Mouse (Mus musculus) adrenal gland, postnatal 14 days (tissue): ENCODE results near the gene H2-M3. TPM values are rescaled to one million over a fixed set of nuclear protein-coding genes. Genes with fewer than 3 reads are reported as not detected.
A peak's percentile ranks its signal among the peaks of the same experiment; 100 is the strongest.
"Not testable (repeated sequence)": the region's sequence is repeated elsewhere in the genome, so short reads cannot be mapped to it uniquely, and the experiment has no call there.

Experiments used
- DNase-seq: peaks from one replicate; pipeline ENCODE4 v3.0.0; 2021; ENCODE audit warnings: mixed read lengths
- long read RNA-seq, 2 experiments: library from polyadenylated mRNA; stranded (forward); transcript quantifications; one replicate each; pipeline ENCODE4 v2.0.0; 2021
- total RNA-seq: library from RNA; stranded (reverse); gene quantifications from 2 replicates; pipeline ENCODE4 v1.2.3, GENCODE M21; 2021

The H2-M3 gene
- total RNA-seq: 3.3 and 5.9 TPM in 2 replicates
- long read RNA-seq, experiment 1, partial matches to known transcripts: 2 of 5 reads
- long read RNA-seq, experiment 1, other reads (novel, unspliced or antisense): 1 of 5 reads
- long read RNA-seq, experiment 2, transcript H2-M3-201 (8 exons, 1,438 nt): major isoform, 6 of 9 reads
- long read RNA-seq, experiment 2, partial matches to known transcripts: 1 of 9 reads
- long read RNA-seq, experiment 2, other reads (novel, unspliced or antisense): 2 of 9 reads

DNA sequence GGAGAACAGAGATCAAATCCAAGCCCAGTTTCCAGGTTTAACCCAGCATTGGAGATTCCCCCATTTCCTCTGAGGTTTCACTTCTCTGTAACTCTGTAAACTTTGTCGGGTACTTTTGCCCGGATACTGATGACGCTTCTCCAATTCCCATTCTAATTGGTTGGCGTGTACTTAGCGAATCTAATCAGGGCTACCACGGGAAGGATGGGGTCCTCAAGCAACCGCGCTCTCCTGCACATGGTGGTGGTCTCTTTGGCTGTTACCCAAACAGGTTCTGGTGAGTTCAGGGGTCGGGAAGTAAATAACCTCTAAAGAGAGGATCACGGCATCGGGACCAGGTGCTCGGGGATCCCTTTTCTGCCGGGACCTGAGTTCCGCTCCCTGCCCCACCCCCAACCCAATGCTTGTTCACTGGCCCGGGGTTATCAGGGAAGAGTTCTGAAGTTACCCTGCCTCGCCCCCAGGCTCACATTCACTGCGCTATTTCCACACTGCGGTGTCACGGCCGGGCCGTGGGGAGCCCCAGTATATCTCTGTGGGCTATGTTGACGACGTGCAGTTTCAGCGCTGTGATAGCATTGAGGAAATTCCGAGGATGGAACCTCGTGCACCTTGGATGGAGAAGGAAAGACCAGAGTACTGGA, at the start of gene H2-M3:
TSS of gene H2-M3 (plus strand) at position 163 of the 644 bp plus-strand sequence.
- peak; percentile 90 for DNase-seq

DNA sequence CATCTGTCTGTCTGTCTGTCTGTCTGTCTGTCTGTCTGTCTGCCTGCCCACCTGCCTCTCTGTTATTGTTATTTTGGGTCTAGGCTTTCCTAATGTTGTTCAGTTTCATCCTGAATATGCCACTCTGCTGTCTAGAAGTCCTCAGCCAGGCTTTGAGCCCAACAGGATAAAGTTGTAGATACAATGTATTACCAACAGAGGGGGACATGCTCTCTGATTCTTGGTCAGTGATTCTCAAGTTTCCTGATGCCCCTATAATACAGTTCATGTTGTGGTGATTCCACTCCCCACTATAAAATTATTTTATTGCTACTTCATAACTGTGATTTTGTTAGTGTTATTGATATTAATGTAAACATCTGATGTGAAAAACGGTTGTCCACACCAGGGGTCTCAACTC, 48.1 kb upstream of the H2-M3 start:
- DNase-seq: no peak

DNA sequence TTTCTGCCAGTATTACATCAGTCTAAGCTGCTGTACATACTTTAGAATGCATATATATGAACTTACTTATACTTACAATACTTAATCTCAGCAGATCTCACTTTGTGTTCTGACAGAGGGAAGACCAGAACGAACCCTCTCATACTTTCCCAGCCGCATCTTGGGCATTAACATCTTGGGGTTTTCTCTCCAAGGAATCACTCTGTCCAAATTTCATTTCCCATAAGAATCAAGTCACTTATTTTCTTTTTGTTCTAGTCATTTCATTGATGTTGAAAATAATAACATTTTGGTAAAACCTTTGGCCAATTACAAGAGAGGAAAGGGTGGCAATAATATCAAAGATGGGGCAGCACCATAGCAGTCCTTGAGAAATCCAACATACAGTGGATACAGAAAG, 32.8 kb upstream of the H2-M3 start, which contains the start of gene Olfr97:
TSS of gene Olfr97 (minus strand) at position 101 of the 400 bp plus-strand sequence.
- not testable (repeated sequence) for DNase-seq

DNA sequence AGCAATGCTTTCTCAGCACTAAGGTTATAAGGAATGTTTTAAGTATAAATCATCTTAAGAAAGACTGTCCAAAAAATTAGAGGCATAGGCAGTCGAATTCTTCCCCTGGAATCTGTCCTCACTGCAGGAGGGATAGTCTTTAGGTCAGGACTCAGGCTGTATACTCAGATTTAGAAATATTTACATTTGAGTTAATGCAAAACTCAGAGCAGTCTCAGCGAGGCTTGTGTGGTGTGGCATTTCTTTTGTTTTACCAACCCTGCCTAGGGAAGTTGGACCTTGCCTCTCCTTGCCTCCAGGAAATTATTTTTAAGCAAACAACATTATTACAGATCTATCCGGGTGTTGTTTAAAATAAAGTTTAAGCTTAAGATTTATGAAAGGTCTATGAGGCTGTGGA, 27.8 kb upstream of the H2-M3 start:
- no peak for DNase-seq

DNA sequence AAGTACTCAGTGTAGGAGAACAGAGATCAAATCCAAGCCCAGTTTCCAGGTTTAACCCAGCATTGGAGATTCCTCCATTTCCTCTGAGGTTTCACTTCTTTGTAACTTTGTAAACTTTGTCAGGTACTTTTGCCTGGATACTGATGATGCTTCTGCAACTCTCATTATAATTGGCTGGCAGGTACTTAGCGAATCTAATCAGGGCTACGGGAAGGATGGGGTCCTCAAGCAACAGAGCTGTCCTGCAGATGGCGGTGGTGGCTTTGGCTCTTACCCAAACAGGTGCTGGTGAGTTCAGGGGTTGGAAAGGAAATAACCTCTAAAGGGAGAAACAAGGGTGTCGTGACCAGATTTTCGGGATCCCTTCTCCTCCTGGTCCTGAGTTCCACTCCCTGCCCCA, 23.3 kb upstream of the H2-M3 start:
- peak; percentile 43 for DNase-seq

DNA sequence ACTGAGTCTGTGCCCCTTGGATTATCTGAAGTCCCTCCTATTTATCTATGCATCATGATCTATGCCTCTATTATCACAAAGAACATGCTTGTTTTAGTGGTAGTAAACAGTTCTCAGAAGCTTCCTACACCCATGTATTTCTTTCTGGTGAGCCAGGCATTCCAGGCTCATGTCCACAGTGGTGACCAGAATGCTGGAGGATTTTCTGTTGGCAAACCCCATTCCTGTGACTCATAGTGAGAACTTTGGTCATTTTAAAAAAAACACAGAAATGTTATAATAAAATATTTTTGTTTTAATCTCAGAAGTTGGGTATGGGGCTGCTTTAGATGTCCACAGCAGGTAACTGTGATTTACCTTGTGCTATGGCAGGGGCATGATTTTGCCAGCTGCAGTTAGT, 20.6 kb upstream of the H2-M3 start:
- DNase-seq: no peak

DNA sequence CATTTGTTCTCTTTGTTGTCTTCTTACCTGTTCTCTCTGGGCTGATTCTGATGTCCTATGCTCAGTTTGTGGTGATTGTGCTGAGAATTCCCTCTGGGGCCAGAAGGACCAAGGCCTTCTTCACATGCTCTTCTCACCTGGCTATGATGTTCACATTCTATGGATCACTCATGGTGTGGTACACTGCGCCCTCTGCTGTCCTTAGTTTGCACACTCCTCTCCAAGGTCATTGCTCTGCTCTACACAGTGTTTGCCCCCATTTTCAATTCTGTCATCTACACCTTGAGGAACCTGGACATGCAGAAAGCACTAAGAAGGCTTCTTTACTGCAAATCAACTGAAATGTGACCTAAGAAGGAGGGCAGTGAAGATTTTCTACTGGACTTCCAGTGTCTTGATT, 19.5 kb upstream of the H2-M3 start:
- peak; percentile 9 for DNase-seq

DNA sequence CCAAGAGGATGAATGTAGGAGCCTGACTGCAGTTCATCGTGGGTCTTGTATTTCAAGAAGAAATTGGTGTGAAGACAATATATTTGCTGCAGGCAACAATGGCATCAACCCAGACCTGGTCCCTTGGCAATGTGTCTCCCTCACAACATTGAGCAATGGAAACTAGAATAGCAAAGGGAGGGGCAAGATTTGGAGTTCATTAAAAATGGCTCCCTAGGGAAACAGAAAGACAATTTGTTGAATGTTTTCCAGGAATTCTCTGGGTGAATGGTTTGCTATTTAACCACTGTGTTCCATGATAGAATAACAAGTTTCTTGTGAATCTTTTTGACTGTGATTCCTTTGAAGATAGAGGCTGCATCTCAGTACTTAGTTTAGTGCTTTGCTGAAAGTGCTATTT, 6.4 kb upstream of the H2-M3 start, which contains the start of gene Olfr98:
TSS of gene Olfr98 (minus strand) at position 124 of the 400 bp plus-strand sequence.
- DNase-seq: peak; percentile 9

DNA sequence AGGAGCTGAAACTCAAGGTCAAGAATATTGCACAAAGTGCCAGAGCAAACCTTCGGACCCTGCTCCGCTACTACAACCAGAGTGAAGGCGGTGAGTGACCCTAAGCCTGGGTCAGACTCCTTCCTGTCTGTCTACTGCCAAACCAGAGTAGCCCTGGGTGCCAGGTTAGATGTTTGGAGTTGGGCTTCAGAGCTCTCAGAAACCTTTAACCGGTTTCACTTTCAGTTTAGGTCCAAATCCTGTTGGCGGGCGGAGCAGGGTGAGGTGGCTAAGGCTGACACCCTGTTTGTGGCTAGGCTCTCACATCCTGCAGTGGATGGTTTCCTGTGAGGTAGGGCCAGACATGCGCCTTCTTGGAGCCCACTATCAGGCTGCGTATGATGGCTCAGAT, 677 bp downstream of the H2-M3 start:
- peak; percentile 68 for DNase-seq

DNA sequence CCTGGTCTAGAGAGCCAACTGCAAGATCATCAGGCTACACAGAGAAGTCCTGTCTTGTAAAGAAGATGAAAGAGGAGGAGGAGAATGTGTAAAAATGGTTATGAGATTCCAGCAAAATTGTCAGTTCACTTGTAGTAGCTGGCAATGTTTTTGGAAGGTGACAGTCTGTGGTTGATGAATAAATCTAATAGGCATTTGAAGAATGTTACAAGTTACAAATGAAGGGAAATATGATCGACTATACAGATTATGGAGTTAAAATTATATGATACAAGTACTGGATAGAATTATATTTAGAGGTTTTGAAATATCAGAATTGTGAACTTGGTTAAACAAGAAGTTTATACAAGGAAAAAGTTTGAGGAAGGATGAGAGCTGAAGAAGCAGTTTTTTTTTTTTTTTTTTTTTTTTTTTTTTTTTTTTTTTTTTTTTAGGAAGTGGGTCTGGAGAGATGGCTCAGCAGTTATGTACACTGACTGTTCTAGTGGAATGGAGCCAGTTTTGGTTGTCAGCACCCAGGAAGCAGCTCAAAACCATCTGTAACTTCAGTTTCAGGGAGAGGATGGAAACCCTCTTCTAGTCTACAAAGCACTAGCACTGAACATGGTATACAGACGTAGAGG, 5.7 kb downstream of the H2-M3 start:
- no peak for DNase-seq

DNA sequence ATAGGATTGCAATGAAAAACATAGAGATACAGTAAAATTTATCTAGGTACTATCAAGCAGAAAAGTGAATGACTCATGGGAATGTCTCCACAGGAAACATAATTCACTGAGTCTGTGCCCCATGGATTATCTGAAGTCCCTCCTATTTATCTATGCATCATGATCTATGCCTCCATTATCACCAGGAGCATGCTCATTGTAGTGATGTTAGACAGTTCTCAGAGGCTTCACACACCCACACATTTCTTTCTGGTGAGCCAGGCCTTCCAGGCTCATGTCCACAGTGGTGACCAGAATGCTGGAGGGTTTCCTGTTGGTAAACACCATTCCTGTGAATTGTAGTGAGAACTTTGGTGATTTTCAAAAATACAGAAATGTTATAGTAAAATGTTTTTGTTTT, 6.6 kb downstream of the H2-M3 start:
- no peak for DNase-seq

DNA sequence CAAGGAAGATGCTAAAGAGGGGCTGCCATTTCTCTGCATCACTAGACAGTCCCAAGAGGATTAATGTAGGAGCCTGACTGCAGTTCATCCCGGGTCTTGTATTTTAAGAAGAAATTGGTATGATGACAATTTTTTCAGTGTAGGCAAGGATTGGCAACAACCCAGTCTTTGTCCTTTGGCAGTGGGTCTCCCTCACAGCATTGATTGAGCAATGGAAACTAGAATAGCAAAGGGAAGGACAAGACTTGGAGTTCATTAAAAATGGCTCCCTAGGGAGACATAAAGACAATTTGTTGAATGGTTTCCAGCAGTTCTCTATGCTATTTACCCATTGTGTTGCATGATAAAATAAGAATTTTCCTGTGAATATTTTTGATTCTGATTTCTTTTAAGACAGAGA, 10.3 kb downstream of the H2-M3 start:
- DNase-seq: no peak

DNA sequence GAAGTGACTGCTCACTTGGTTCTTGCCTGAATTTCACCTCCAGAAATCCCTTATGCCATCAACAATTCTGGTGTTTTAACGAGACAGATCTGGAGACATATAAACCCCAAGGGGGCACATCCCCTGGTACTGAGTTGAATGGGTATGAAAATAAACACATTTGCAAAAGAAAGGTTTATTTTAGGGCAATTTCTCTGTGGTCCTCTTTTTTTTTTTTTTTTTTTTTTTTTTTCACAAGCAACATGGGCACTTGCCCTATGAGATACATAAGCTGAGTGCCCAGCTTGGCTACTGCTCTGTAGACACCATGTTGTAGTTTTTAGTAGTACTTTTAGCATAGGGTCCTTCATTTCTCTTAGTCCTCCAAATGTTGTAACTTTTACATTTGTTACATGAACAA, 13.3 kb downstream of the H2-M3 start, which contains the start of gene Olfr99:
TSS of gene Olfr99 (minus strand) at position 101 of the 400 bp plus-strand sequence.
- no peak for DNase-seq

DNA sequence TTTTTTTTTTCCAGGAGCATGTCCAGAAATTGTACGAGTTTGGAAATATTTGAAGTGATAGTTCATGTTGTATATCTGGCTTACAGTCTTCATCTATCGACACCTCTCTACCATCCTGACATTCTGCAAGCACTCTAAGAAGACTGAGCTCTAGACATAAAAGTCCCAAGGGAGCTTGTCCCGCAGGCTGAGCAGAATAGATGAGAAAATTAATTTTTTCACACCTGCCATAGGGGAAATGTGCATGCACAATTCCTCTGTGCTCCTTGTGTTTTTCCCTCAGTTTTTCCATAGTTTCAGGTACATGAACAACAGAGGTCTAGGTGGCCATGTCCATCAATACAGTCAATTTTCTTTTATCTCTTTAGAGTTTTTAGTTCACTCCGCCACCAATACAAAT, 34.2 kb downstream of the H2-M3 start, which contains the start of gene Olfr101:
TSS of gene Olfr101 (minus strand) at position 101 of the 400 bp plus-strand sequence.
- no peak for DNase-seq

DNA sequence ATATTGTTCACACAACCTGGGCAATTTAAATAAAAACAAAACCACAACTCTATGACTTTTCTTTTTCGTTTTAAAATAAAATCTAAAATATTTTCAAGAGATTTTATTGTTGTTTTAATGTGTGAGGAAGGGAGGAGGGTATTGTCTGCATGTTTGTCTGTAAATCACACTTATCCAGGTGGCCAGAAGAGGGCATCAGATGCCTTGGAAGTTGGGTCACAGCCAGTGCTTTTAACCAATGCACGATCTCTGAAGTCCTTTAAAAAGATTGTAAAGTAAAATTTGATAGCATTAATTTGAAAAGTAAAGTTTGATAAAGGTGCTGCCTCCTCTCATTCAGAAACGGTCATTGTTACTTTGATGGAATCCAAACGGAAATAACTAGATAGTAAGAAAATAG, 38.5 kb downstream of the H2-M3 start:
- DNase-seq: peak; percentile 11

DNA sequence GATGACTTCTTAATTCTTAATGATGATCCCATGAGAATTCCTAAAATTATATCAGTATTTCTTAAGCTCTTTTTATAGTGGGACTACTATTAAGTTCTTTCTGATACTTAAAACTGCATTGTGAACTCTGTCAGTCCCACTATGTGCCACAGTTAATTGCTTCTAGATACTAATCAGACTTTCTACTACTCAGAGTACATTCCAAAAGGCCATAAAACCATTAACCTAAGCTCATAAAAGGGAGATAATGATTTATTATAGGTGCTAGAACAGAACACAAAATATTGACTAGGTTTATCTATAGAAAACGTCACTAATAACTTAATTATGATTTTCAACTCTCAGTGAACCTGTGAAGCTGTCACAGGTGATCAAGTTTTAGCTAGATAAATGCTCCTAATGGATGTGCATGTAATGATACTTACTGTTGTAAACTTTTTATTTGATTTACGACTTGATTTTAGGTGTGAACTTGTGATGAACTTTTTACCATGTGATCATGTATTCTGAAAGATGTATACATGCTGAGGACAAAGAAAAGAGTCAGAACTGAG, 40.2 kb downstream of the H2-M3 start:
- DNase-seq: no peak

DNA sequence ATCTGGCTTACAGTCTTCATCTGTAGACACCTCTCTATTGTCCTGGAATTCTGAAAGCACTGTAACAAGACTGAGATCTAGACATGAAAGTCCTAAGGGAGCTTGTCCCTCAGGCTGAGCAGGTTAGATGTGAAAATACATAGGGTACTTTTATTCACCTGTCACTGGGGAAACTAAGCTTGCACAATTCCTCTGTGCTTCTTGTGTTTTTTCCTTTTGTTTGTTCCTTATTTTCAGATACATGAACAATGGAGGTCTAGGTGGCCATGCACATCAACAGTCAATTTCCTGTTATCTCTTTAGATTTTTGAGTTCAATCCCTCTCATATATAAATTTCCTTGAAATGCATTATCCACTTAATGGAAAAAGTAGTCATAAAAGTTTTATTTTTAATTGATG, 46.9 kb downstream of the H2-M3 start, which contains the start of gene Olfr102:
TSS of gene Olfr102 (minus strand) at position 101 of the 400 bp plus-strand sequence.
- no peak for DNase-seq

Other genes starting within 250 kb of the H2-M3 start
- not detected in 2 replicates for gene Mog, start 246.8 kb upstream of the H2-M3 start, total RNA-seq
- gene Gabbr1, start 224.3 kb upstream of the H2-M3 start, total RNA-seq: 24.2 and 32.7 TPM in 2 replicates
- not detected in 2 replicates for gene Olfr90, start 181.7 kb upstream of the H2-M3 start, total RNA-seq
- not detected in 2 replicates for gene Olfr91, start 171.9 kb upstream of the H2-M3 start, total RNA-seq
- gene Olfr92, start 150.1 kb upstream of the H2-M3 start, total RNA-seq: not detected in 2 replicates
- not detected in 2 replicates for gene Olfr93, start 108.7 kb upstream of the H2-M3 start, total RNA-seq
- gene Ubd, start 76.3 kb upstream of the H2-M3 start, total RNA-seq: 3.4 TPM in 1 of 2 replicates, not detected in the other
- gene Olfr94, start 69.2 kb upstream of the H2-M3 start, total RNA-seq: not detected in 2 replicates
- gene Olfr95, start 57.1 kb upstream of the H2-M3 start, total RNA-seq: not detected in 2 replicates
- not detected in 2 replicates for gene Olfr96, start 50.1 kb upstream of the H2-M3 start, total RNA-seq
- gene Olfr97, start 32.9 kb upstream of the H2-M3 start, total RNA-seq: not detected in 2 replicates
- gene Olfr98, start 6.5 kb upstream of the H2-M3 start, total RNA-seq: not detected in 2 replicates
- not detected in 2 replicates for gene Olfr99, start 13.2 kb downstream of the H2-M3 start, total RNA-seq
- gene Olfr101, start 34.1 kb downstream of the H2-M3 start, total RNA-seq: not detected in 2 replicates
- gene Olfr102, start 46.8 kb downstream of the H2-M3 start, total RNA-seq: not detected in 2 replicates
- gene Olfr103, start 69.5 kb downstream of the H2-M3 start, total RNA-seq: not detected in 2 replicates
- not detected in 2 replicates for gene Olfr104-ps, start 89.4 kb downstream of the H2-M3 start, total RNA-seq
- not detected in 2 replicates for gene Olfr105-ps, start 108.8 kb downstream of the H2-M3 start, total RNA-seq
- not detected in 2 replicates for gene Olfr106-ps, start 120.2 kb downstream of the H2-M3 start, total RNA-seq
- gene Olfr107, start 129.0 kb downstream of the H2-M3 start, total RNA-seq: not detected in 2 replicates
- gene Olfr108, start 175.3 kb downstream of the H2-M3 start, total RNA-seq: not detected in 2 replicates
- gene Olfr109, start 188.7 kb downstream of the H2-M3 start, total RNA-seq: not detected in 2 replicates
- gene H2-M2, start 213.3 kb downstream of the H2-M3 start, total RNA-seq: 2.0 TPM in 1 of 2 replicates, not detected in the other
- gene Olfr110, start 222.2 kb downstream of the H2-M3 start, total RNA-seq: not detected in 2 replicates
- gene Olfr111, start 237.8 kb downstream of the H2-M3 start, total RNA-seq: not detected in 2 replicates